Mouse (Mus musculus): ENCODE results near the gene Gins2.

Gins2 gene

GRCm38 (mm10) chr8:120602672-120603071, 13.6 kb upstream of the Gins2 start:
- DNase-seq (ENCODE audit: low read depth, low spot score) = no peak

- DNase-seq (ENCODE audit: low read depth, low spot score) = no peak
Measured at GRCm38 (mm10) chr8:120599504-120599903, 10.4 kb upstream of the Gins2 start.

- peak; percentile 88 for DNase-seq (ENCODE audit: low read depth, low spot score)
Measured at GRCm38 (mm10) chr8:120598579-120598978, 9.5 kb upstream of the Gins2 start.

- DNase-seq (ENCODE audit: low read depth, low spot score) = no peak
Measured at GRCm38 (mm10) chr8:120595963-120596362, 6.9 kb upstream of the Gins2 start.

GRCm38 (mm10) chr8:120594571-120594970, 5.5 kb upstream of the Gins2 start:
- no peak for DNase-seq (ENCODE audit: low read depth, low spot score)

GRCm38 (mm10) chr8:120591587-120592292, 2.6 kb upstream of the Gins2 start:
- DNase-seq (ENCODE audit: low read depth, low spot score) = no peak

- DNase-seq (ENCODE audit: low read depth, low spot score) = no peak
Measured at GRCm38 (mm10) chr8:120589921-120590320, 817 bp upstream of the Gins2 start.

- no peak for DNase-seq (ENCODE audit: low read depth, low spot score)
Measured at GRCm38 (mm10) chr8:120585521-120585920, 3.6 kb downstream of the Gins2 start.

- no peak for DNase-seq (ENCODE audit: low read depth, low spot score)
Measured at GRCm38 (mm10) chr8:120581811-120582210, 7.3 kb downstream of the Gins2 start.

GRCm38 (mm10) chr8:120581329-120581728, 7.8 kb downstream of the Gins2 start:
- DNase-seq (ENCODE audit: low read depth, low spot score) = no peak

GRCm38 (mm10) chr8:120580336-120581000, 8.6 kb downstream of the Gins2 start:
- DNase-seq (ENCODE audit: low read depth, low spot score) = no peak

- DNase-seq (ENCODE audit: low read depth, low spot score) = no peak
Measured at GRCm38 (mm10) chr8:120577821-120578220, 11.3 kb downstream of the Gins2 start.

GRCm38 (mm10) chr8:120575801-120576200, 13.3 kb downstream of the Gins2 start:
- no peak for DNase-seq (ENCODE audit: low read depth, low spot score)

GRCm38 (mm10) chr8:120574941-120575340, 14.2 kb downstream of the Gins2 start:
- DNase-seq (ENCODE audit: low read depth, low spot score) = no peak

GRCm38 (mm10) chr8:120573866-120574265, 15.2 kb downstream of the Gins2 start:
- no peak for DNase-seq (ENCODE audit: low read depth, low spot score)

- peak; percentile 71 for DNase-seq (ENCODE audit: low read depth, low spot score)
Measured at GRCm38 (mm10) chr8:120572534-120572933, 16.6 kb downstream of the Gins2 start.

- DNase-seq (ENCODE audit: low read depth, low spot score) = no peak
Measured at GRCm38 (mm10) chr8:120571561-120571960, 17.5 kb downstream of the Gins2 start.

- no peak for DNase-seq (ENCODE audit: low read depth, low spot score)
Measured at GRCm38 (mm10) chr8:120569939-120570715, 19.0 kb downstream of the Gins2 start.

- no peak for DNase-seq (ENCODE audit: low read depth, low spot score)
Measured at GRCm38 (mm10) chr8:120569123-120569522, 20.0 kb downstream of the Gins2 start.

GRCm38 (mm10) chr8:120568164-120568798, 20.8 kb downstream of the Gins2 start:
- no peak for DNase-seq (ENCODE audit: low read depth, low spot score)

GRCm38 (mm10) chr8:120567731-120568130, 21.4 kb downstream of the Gins2 start:
- no peak for DNase-seq (ENCODE audit: low read depth, low spot score)

- no peak for DNase-seq (ENCODE audit: low read depth, low spot score)
Measured at GRCm38 (mm10) chr8:120566681-120567080, 22.4 kb downstream of the Gins2 start.
